Mouse (Mus musculus) bone marrow, adult 2 months (tissue): ENCODE results near the gene Tmx1.

ENCODE experiments used
- CTCF ChIP-seq: fragments of 200-500 bp; IDR thresholded peaks from 2 replicates; pipeline ENCODE4 v1.5.1; 2011; ENCODE audit warnings: low read length, control low read depth; ENCODE audit not compliant: control insufficient read depth, insufficient read depth
- POLR2A ChIP-seq: fragments of 200-500 bp; IDR thresholded peaks from 2 replicates; pipeline ENCODE4 v1.6.1; 2011; ENCODE audit warnings: low read depth, mild to moderate bottlenecking, control low read depth, low read length, borderline replicate concordance; ENCODE audit not compliant: control insufficient read depth

GRCm38 (mm10) chr12:70492441-70492840, 39.5 kb downstream of the Tmx1 start:
- TF ChIP-seq CTCF (no peak), POLR2A (no peak)
